Mouse (Mus musculus) CH12.LX (cell line): ENCODE data around the gene Sbf2. TPM values are rescaled to one million over a fixed set of nuclear protein-coding genes. Genes with fewer than 3 reads are reported as not detected.

ENCODE experiments used
- DNase-seq: peaks from one replicate; pipeline ENCODE4 v3.0.0-alpha.2; 2013; ENCODE audit errors: extremely low read depth
- H3K27ac ChIP-seq: 2 replicates; pipeline ENCODE4 v1.5.1; 2012; ENCODE audit warnings: low read depth, mild to moderate bottlenecking, control low read depth, moderate library complexity; ENCODE audit not compliant: insufficient read depth
- H3K27me3 ChIP-seq: replicated peaks from 2 replicates; pipeline ENCODE3; 2012; ENCODE audit warnings: inconsistent platforms
- H3K36me3 ChIP-seq, 2 experiments: replicated peaks in 1 of 2; 2 replicates each; pipeline versions ENCODE3 to v1.6.1; 2012; ENCODE audit warnings: inconsistent platforms in 1 of 2, low read length in 1 of 2, mild to moderate bottlenecking in 1 of 2, mixed read lengths in 1 of 2, moderate library complexity in 1 of 2; ENCODE audit not compliant: control insufficient read depth in 1 of 2, insufficient read depth in 1 of 2
- H3K4me1 ChIP-seq, 2 experiments: 2 replicates each; pipeline ENCODE4 v1.6.1; 2012; ENCODE audit warnings: inconsistent platforms in 1 of 2, moderate library complexity in 1 of 2; ENCODE audit not compliant: insufficient read depth in 2 of 2, control insufficient read depth in 1 of 2
- H3K4me2 ChIP-seq: 2 replicates; pipeline ENCODE4 v1.6.1; 2012; ENCODE audit warnings: low read depth, mild to moderate bottlenecking, control low read depth; ENCODE audit not compliant: poor library complexity, insufficient read depth, severe bottlenecking
- H3K4me3 ChIP-seq, 3 experiments: fragments of 150-350 bp in 1 of 3; sonication (generic) in 1 of 3; replicated peaks in 1 of 3; 2 replicates each; pipeline versions ENCODE3 to v1.5.1; 2011 to 2012; ENCODE audit warnings: low read depth in 2 of 3, low read length in 2 of 3, mild to moderate bottlenecking in 2 of 3, moderate library complexity in 2 of 3, control low read depth in 1 of 3, improper control_type of control experiment in 1 of 3, inconsistent platforms in 1 of 3, mixed read lengths in 1 of 3; ENCODE audit not compliant: poor library complexity in 1 of 3
- H3K79me2 ChIP-seq: replicated peaks from 2 replicates; pipeline ENCODE4 v1.6.1; 2012; ENCODE audit warnings: mild to moderate bottlenecking, moderate library complexity; ENCODE audit not compliant: control insufficient read depth, poor library complexity, insufficient read depth, severe bottlenecking; ENCODE audit errors: extremely low read depth
- H3K9ac ChIP-seq: 2 replicates; pipeline ENCODE4 v1.6.1; 2012; ENCODE audit warnings: low read depth, mild to moderate bottlenecking, control low read depth, moderate library complexity; ENCODE audit not compliant: insufficient read depth
- H3K9me3 ChIP-seq: replicated peaks from 2 replicates; pipeline ENCODE3; 2012; ENCODE audit warnings: low read length, inconsistent platforms, mixed read lengths
- BHLHE40 ChIP-seq: IDR thresholded peaks from 2 replicates; pipeline ENCODE4 v1.6.1; 2011; ENCODE audit warnings: mild to moderate bottlenecking, low read depth, low read length, improper control_type of control experiment
- CHD1 ChIP-seq: IDR thresholded peaks from 2 replicates; pipeline ENCODE4 v1.6.1; 2012; ENCODE audit warnings: low read depth, low read length, improper control_type of control experiment, inconsistent platforms
- CTCF ChIP-seq, 2 experiments: IDR thresholded peaks in 1 of 2; conservative IDR thresholded peaks in 1 of 2; 2 replicates each; pipeline ENCODE4 v1.5.1; 2011 to 2012; ENCODE audit warnings: low read depth in 2 of 2, low read length in 2 of 2, improper control_type of control experiment in 1 of 2, inconsistent platforms in 1 of 2, mild to moderate bottlenecking in 1 of 2, moderate library complexity in 1 of 2
- ETS1 ChIP-seq: conservative IDR thresholded peaks from 2 replicates; pipeline ENCODE4 v1.6.1; 2012; ENCODE audit warnings: low read depth, mild to moderate bottlenecking, inconsistent platforms, low read length, improper control_type of control experiment, moderate library complexity
- GABPA ChIP-seq: IDR thresholded peaks from 2 replicates; pipeline ENCODE4 v1.6.1; 2012; ENCODE audit warnings: low read depth, low read length, improper control_type of control experiment, inconsistent platforms; ENCODE audit not compliant: insufficient replicate concordance
- HCFC1 ChIP-seq: IDR thresholded peaks from 2 replicates; pipeline ENCODE4 v1.6.1; 2012; ENCODE audit warnings: low read depth, mild to moderate bottlenecking, inconsistent platforms, low read length, improper control_type of control experiment
- JUN ChIP-seq: IDR thresholded peaks from 2 replicates; pipeline ENCODE4 v1.6.1; 2011; ENCODE audit warnings: low read depth, mild to moderate bottlenecking, low read length, improper control_type of control experiment, moderate library complexity; ENCODE audit not compliant: insufficient read depth
- JUND ChIP-seq: conservative IDR thresholded peaks from 2 replicates; pipeline ENCODE4 v1.6.1; 2011; ENCODE audit warnings: low read depth, low read length, improper control_type of control experiment
- KAT2A ChIP-seq: IDR thresholded peaks from 2 replicates; pipeline ENCODE4 v1.6.1; 2012; ENCODE audit warnings: low read length, improper control_type of control experiment, inconsistent platforms; ENCODE audit not compliant: insufficient replicate concordance
- MAFK ChIP-seq: IDR thresholded peaks from 2 replicates; pipeline ENCODE4 v1.6.1; 2011; ENCODE audit warnings: low read length, improper control_type of control experiment; ENCODE audit not compliant: insufficient replicate concordance
- MAZ ChIP-seq: IDR thresholded peaks from 2 replicates; pipeline ENCODE4 v1.6.1; 2012; ENCODE audit warnings: low read depth, mild to moderate bottlenecking, inconsistent platforms, low read length, improper control_type of control experiment, moderate library complexity
- MXI1 ChIP-seq: IDR thresholded peaks from 2 replicates; pipeline ENCODE4 v1.6.1; 2011; ENCODE audit warnings: mild to moderate bottlenecking, low read depth, low read length, improper control_type of control experiment
- NELFE ChIP-seq: IDR thresholded peaks from 2 replicates; pipeline ENCODE4 v1.6.1; 2011; ENCODE audit warnings: low read depth, low read length, improper control_type of control experiment
- NRF1 ChIP-seq: IDR thresholded peaks from 2 replicates; pipeline ENCODE4 v1.6.1; 2014; ENCODE audit warnings: low read depth, mild to moderate bottlenecking, inconsistent platforms, low read length, improper control_type of control experiment, moderate library complexity
- PAX5 ChIP-seq: IDR thresholded peaks from 2 replicates; pipeline ENCODE4 v1.6.1; 2012; ENCODE audit warnings: low read length, inconsistent platforms, mixed read lengths
- POLR2A ChIP-seq: IDR thresholded peaks from 2 replicates; pipeline ENCODE4 v1.6.1; 2011; ENCODE audit warnings: low read depth, mild to moderate bottlenecking, improper control_type of control experiment, low read length
- RCOR1 ChIP-seq: conservative IDR thresholded peaks from 2 replicates; pipeline ENCODE4 v1.6.1; 2012; ENCODE audit warnings: low read depth, mild to moderate bottlenecking, inconsistent platforms, low read length, improper control_type of control experiment
- SIN3A ChIP-seq: IDR thresholded peaks from 2 replicates; pipeline ENCODE4 v1.6.1; 2012; ENCODE audit warnings: low read length, improper control_type of control experiment, inconsistent platforms
- SMC3 ChIP-seq: IDR thresholded peaks from 2 replicates; pipeline ENCODE4 v1.6.1; 2011; ENCODE audit warnings: low read depth, low read length, improper control_type of control experiment
- TBP ChIP-seq: conservative IDR thresholded peaks from 2 replicates; pipeline ENCODE4 v1.6.1; 2011; ENCODE audit warnings: low read depth, low read length, improper control_type of control experiment
- TCF12 ChIP-seq: IDR thresholded peaks from 2 replicates; pipeline ENCODE4 v1.6.1; 2014; ENCODE audit warnings: low read depth, mild to moderate bottlenecking, inconsistent platforms, low read length, improper control_type of control experiment
- UBTF ChIP-seq: IDR thresholded peaks from 2 replicates; pipeline ENCODE4 v1.6.1; 2012; ENCODE audit warnings: low read depth, mild to moderate bottlenecking, inconsistent platforms, low read length, improper control_type of control experiment, moderate library complexity
- USF2 ChIP-seq: conservative IDR thresholded peaks from 2 replicates; pipeline ENCODE4 v1.6.1; 2011; ENCODE audit warnings: low read depth, low read length, improper control_type of control experiment
- ZC3H11A ChIP-seq: IDR thresholded peaks from 2 replicates; pipeline ENCODE4 v1.6.1; 2012; ENCODE audit warnings: low read depth, mild to moderate bottlenecking, inconsistent platforms, low read length, improper control_type of control experiment
- ZMIZ1 ChIP-seq: IDR thresholded peaks from 2 replicates; pipeline ENCODE4 v1.6.1; 2012; ENCODE audit warnings: low read depth, mild to moderate bottlenecking, inconsistent platforms, low read length, improper control_type of control experiment
- ZNF384 ChIP-seq: IDR thresholded peaks from 2 replicates; pipeline ENCODE4 v1.6.1; 2012; ENCODE audit warnings: low read depth, low read length, improper control_type of control experiment, inconsistent platforms
- dilution Hi-C: fragments of 300-500 bp; cut with MboI; formaldehyde crosslinking; loops from 2 replicates; pipeline ENCODE4 v1.14.3; 2020; ENCODE audit warnings: low sequenced_read_pairs; ENCODE audit not compliant: extremely low pct_unique_long_range_greater_than_20kb, extremely low pct_ligation_motif_present
- in situ Hi-C: fragments of 300-500 bp; cut with MboI; formaldehyde crosslinking; loops from 3 replicates; pipeline ENCODE4 v1.14.3; 2019; ENCODE audit warnings: low sequenced_read_pairs, low pct_ligation_motif_present, low pct_unique_long_range_greater_than_20kb, mixed read lengths
- polyA plus RNA-seq: library from polyadenylated mRNA; unstranded; fragments of >175 nt; gene quantifications from 2 replicates; pipeline ENCODE4 v1.2.1, GENCODE M21; 2012; ENCODE audit warnings: low read depth; ENCODE audit not compliant: insufficient read length
- total RNA-seq, 2 experiments: library from RNA; depleted of rRNA; stranded (reverse); fragments of 300-350 nt in 1 of 2; fragments of >200 nt in 1 of 2; gene quantifications; 2 replicates each; pipeline ENCODE4 v1.2.3; 2012 to 2014

The Sbf2 gene
- total and polyA plus RNA-seq, 3 experiments, result 9.5 to 21.5 (median 11.4) TPM

GRCm38 (mm10) chr7:110353971-110354370, 260.8 kb downstream of the Sbf2 start:
- no peaks in the 10 kb centered on the region for H3K27me3 ChIP-seq
- H3K27ac ChIP-seq, result no peak overlapping the region
- H3K9ac ChIP-seq, result no peak overlapping the region
- peaks cover 10 to 25% of the 10 kb centered on the region in 2 experiments for H3K36me3 ChIP-seq
- no peak for DNase-seq
- H3K4me3 ChIP-seq, result no peak overlapping the region
- peaks cover 2 to 15% of the 10 kb centered on the region in 2 experiments; a peak in 2 of 4 replicates for H3K4me1 ChIP-seq
- TF ChIP-seq POLR2A, result no peak
- no peak for TF ChIP-seq KAT2A
- no peak for TF ChIP-seq MAFK
- TF ChIP-seq SMC3, result no peak
- no peak for TF ChIP-seq MXI1
- no peak for TF ChIP-seq ZNF384
- TF ChIP-seq SIN3A, result no peak
- TF ChIP-seq JUN, result no peak
- no peak for TF ChIP-seq UBTF
- no peak for TF ChIP-seq NELFE
- TF ChIP-seq ETS1, result no peak
- TF ChIP-seq RCOR1, result no peak
- TF ChIP-seq CTCF (conservative IDR thresholded peaks at IDR 0.05 in 1 of 2, IDR thresholded peaks at IDR 0.05 in 1 of 2; ENCODE audit: low read depth in 2 of 2, low read length in 2 of 2), result no peak
- TF ChIP-seq JUND, result no peak
- H3K9me3 ChIP-seq, result no peaks in the 10 kb centered on the region
- H3K79me2 ChIP-seq, result no peaks in the 10 kb centered on the region
- in situ Hi-C loops, result no loop called here
- H3K4me2 ChIP-seq, result no peak overlapping the region
- dilution Hi-C loops, result no loop called here

GRCm38 (mm10) chr7:110347250-110347649, 267.5 kb downstream of the Sbf2 start:
- no peak overlapping the region for H3K4me3 ChIP-seq
- H3K9me3 ChIP-seq, result no peaks in the 10 kb centered on the region
- no peak overlapping the region for H3K27ac ChIP-seq
- H3K4me1 ChIP-seq, result no peaks in the 10 kb centered on the region
- H3K4me2 ChIP-seq, result no peak overlapping the region
- TF ChIP-seq ETS1 (no peak), POLR2A (no peak), RCOR1 (no peak)
- no peaks in the 10 kb centered on the region for H3K79me2 ChIP-seq
- in situ Hi-C loops (no loop called here), dilution Hi-C loops (no loop called here)
- peaks cover 16 to 50% of the 10 kb centered on the region in 2 experiments for H3K36me3 ChIP-seq
- H3K27me3 ChIP-seq, result no peaks in the 10 kb centered on the region
- no peak for DNase-seq
- no peak overlapping the region for H3K9ac ChIP-seq

GRCm38 (mm10) chr7:110337601-110338000, 277.1 kb downstream of the Sbf2 start:
- no peaks in the 10 kb centered on the region for H3K27me3 ChIP-seq
- no peaks in the 10 kb centered on the region; a peak in 2 of 4 replicates for H3K4me1 ChIP-seq
- H3K27ac ChIP-seq, result no peak overlapping the region
- no peak overlapping the region for H3K4me2 ChIP-seq
- H3K9me3 ChIP-seq, result no peaks in the 10 kb centered on the region
- H3K79me2 ChIP-seq, result no peaks in the 10 kb centered on the region
- in situ Hi-C loops, result no loop called here
- H3K36me3 ChIP-seq, result peaks cover 43 to 74% of the 10 kb centered on the region in 2 experiments
- TF ChIP-seq SIN3A (no peak), ZMIZ1 (no peak), KAT2A (no peak), TCF12 (no peak), HCFC1 (no peak), CHD1 (no peak), CTCF (conservative IDR thresholded peaks at IDR 0.05 in 1 of 2, IDR thresholded peaks at IDR 0.05 in 1 of 2; ENCODE audit: low read depth in 2 of 2, low read length in 2 of 2) (no peak), NRF1 (no peak), MXI1 (no peak), MAZ (no peak), GABPA (no peak), PAX5 (no peak), MAFK (no peak), ZC3H11A (no peak), TBP (no peak), USF2 (no peak), BHLHE40 (no peak)
- dilution Hi-C loops, result no loop called here
- no peak overlapping the region for H3K9ac ChIP-seq
- no peak overlapping the region for H3K4me3 ChIP-seq
- no peak for DNase-seq
